Comparison of ENCODE assay signal across 31 mouse cellular contexts in genomic region chr10:78594157-78594556, GRCm38 (mm10). TPM values are rescaled to one million over a fixed set of nuclear protein-coding genes. Genes with fewer than 3 reads are reported as not detected.
DNase-seq lines count a peak whose midpoint lies in the region; ATAC-seq and TF ChIP-seq lines count a peak whose summit lies in the region.
"Had no signal": no experiment of that assay in that cellular context is flagged by ENCODE, and none has a peak within 500 bp of the region (broad histone marks: within the 10 kb centered on the region; RNA-seq: fewer than 3 reads in every experiment).

No protein-coding gene starts in this region.

- intact Hi-C loops in left cerebral cortex, postnatal 36 days (cut with DNase I): no loop called here
- intact Hi-C loops in gastrocnemius, adult 2 months (cut with DNase I): no loop called here

- no peak for TF ChIP-seq CTCF in thymus, adult 2 months (IDR thresholded peaks at IDR 0.05; ENCODE audit: borderline replicate concordance, control insufficient read depth, extremely low read depth, insufficient read depth, low read length, poor library complexity)
- TF ChIP-seq CTCF in gastrocnemius, adult 2 months (IDR thresholded peaks at IDR 0.05): no peak

- no peak for ATAC-seq in kidney, embryonic 16.5 days (ENCODE audit: low FRiP score, low TSS enrichment)
- peak; percentile 38 for ATAC-seq in CD4-positive, CD25-positive, alpha-beta regulatory T cell, adult 4 months
- ATAC-seq: forebrain, embryonic 16.5 days had no signal

- no peak overlapping the region for H3K4me3 ChIP-seq in kidney, embryonic 16.5 days (ENCODE audit: low read length)
- H3K4me3 ChIP-seq in thymus, adult 2 months (ENCODE audit: control insufficient read depth, insufficient read depth, low read length): no peak overlapping the region
- H3K4me3 ChIP-seq in myocyte: no peak overlapping the region
- H3K4me3 ChIP-seq in gastrocnemius, adult 2 months: no peak overlapping the region
- H3K4me3 ChIP-seq: embryonic facial prominence, embryonic 15.5 days; heart, adult 2 months; hindbrain, embryonic 15.5 days; left cerebral cortex, adult 2 months; limb, embryonic 10.5 days; liver, embryonic 15.5 days; neural tube, embryonic 15.5 days had no signal

- H3K4me1 ChIP-seq in kidney, embryonic 16.5 days (ENCODE audit: insufficient read depth, low read length): peaks cover 9% of the 10 kb centered on the region
- peaks cover 45% of the 10 kb centered on the region for H3K4me1 ChIP-seq in thymus, adult 2 months (replicated peaks; ENCODE audit: control insufficient read depth, insufficient read depth, low read length)
- H3K4me1 ChIP-seq: liver, embryonic 15.5 days had no signal

- H3K9me3 ChIP-seq in kidney, embryonic 16.5 days (ENCODE audit: low read length): no peaks in the 10 kb centered on the region
- H3K9me3 ChIP-seq: embryonic facial prominence, embryonic 15.5 days; hindbrain, embryonic 15.5 days; limb, embryonic 10.5 days; liver, embryonic 15.5 days; neural tube, embryonic 15.5 days had no signal

- H3K27ac ChIP-seq in kidney, embryonic 16.5 days (ENCODE audit: low read length): no peak overlapping the region
- peak overlapping the region; percentile 81 for H3K27ac ChIP-seq in thymus, adult 2 months (ENCODE audit: control insufficient read depth, insufficient read depth, low read length)
- no peak overlapping the region for H3K27ac ChIP-seq in gastrocnemius, adult 2 months
- H3K27ac ChIP-seq: embryonic facial prominence, embryonic 15.5 days; heart, adult 2 months; hindbrain, embryonic 15.5 days; left cerebral cortex, adult 2 months; limb, embryonic 10.5 days; liver, embryonic 15.5 days; macrophage; neural tube, embryonic 15.5 days; stomach, postnatal 0 days had no signal

- 67% methylated on average over 6 of the region's 6 CpGs for WGBS in kidney, embryonic 16.5 days
- whole genome bisulfite sequencing in thymus, adult 2 months: 52% methylated on average over 6 of the region's 6 CpGs

- H3K9ac ChIP-seq in kidney, embryonic 16.5 days (replicated peaks; ENCODE audit: low read length): no peak overlapping the region
- H3K9ac ChIP-seq: embryonic facial prominence, embryonic 15.5 days; hindbrain, embryonic 15.5 days; liver, embryonic 15.5 days; neural tube, embryonic 15.5 days had no signal

- no peaks in the 10 kb centered on the region for H3K27me3 ChIP-seq in kidney, embryonic 16.5 days (ENCODE audit: insufficient read depth, low read length)
- no peaks in the 10 kb centered on the region for H3K27me3 ChIP-seq in thymus, adult 2 months (ENCODE audit: control insufficient read depth, insufficient read depth, low read length)
- no peaks in the 10 kb centered on the region for H3K27me3 ChIP-seq in myocyte (ENCODE audit: control insufficient read depth, insufficient read depth, insufficient read length)
- H3K27me3 ChIP-seq: embryonic facial prominence, embryonic 15.5 days had no signal

- no peak for TF ChIP-seq POLR2A in thymus, adult 2 months (IDR thresholded peaks at IDR 0.05; ENCODE audit: control insufficient read depth, extremely low read depth, insufficient read depth, low read length, poor library complexity)
- no peak for TF ChIP-seq POLR2A in myocyte (IDR thresholded peaks at IDR 0.05; ENCODE audit: insufficient read length, low read depth)

- H3K79me2 ChIP-seq in myocyte (ENCODE audit: control insufficient read depth, insufficient read depth): peaks cover 19% of the 10 kb centered on the region

- H3K4me2 ChIP-seq in kidney, embryonic 16.5 days (replicated peaks; ENCODE audit: low read depth, low read length): no peak overlapping the region
- peak overlapping the region; percentile 4 for H3K4me2 ChIP-seq in myocyte (ENCODE audit: low read depth)
- H3K4me2 ChIP-seq: embryonic facial prominence, embryonic 15.5 days; hindbrain, embryonic 15.5 days; liver, embryonic 15.5 days; neural tube, embryonic 15.5 days had no signal

- peak; percentile 42 for DNase-seq in kidney, adult 11 months
- DNase-seq in thymus, adult 2 months: peak; percentile 24
- no peak for DNase-seq in thymus, postnatal 0 days (ENCODE audit: low spot score)
- DNase-seq in left cerebral cortex, postnatal 36 days (ENCODE audit: low spot score in 2 of 2): no peak
- no peak for DNase-seq in gastrocnemius, adult 2 months
- DNase-seq: cerebellum, adult 11 months; cerebellum, adult 9-11 months; gastrocnemius, postnatal 25 days; heart, adult 2 months; heart, postnatal 4 days; liver had no signal

- peaks cover 5% of the 10 kb centered on the region for H3K36me3 ChIP-seq in kidney, embryonic 16.5 days (ENCODE audit: insufficient read depth, low read length)
- H3K36me3 ChIP-seq in thymus, adult 2 months (ENCODE audit: control insufficient read depth, insufficient read depth, low read length): no peaks in the 10 kb centered on the region
- no peaks in the 10 kb centered on the region for H3K36me3 ChIP-seq in myocyte (ENCODE audit: control insufficient read depth, insufficient read depth)
- H3K36me3 ChIP-seq: hindbrain, embryonic 15.5 days; liver, embryonic 15.5 days; neural tube, embryonic 15.5 days had no signal

- H3ac ChIP-seq in myocyte (ENCODE audit: control insufficient read depth, insufficient read length): no peak overlapping the region

TF ChIP-seq in myocyte, 11 proteins besides CTCF, POLR2A, EP300 and RAD21:
- TF ChIP-seq MYOD1 (IDR thresholded peaks at IDR 0.05; ENCODE audit: control insufficient read depth in 1 of 3, insufficient read length in 2 of 3, low read depth in 2 of 3) (peak in 2 of 3 experiments; percentile 66 to 79), MYOG (IDR thresholded peaks at IDR 0.05; ENCODE audit: control insufficient read depth in 1 of 3, insufficient read depth in 1 of 3, insufficient read length in 2 of 3, low read depth in 2 of 3) (peak in 2 of 3 experiments; percentile 27 to 80), TCF12 (IDR thresholded peaks at IDR 0.05; ENCODE audit: insufficient read depth, poor library complexity, severe bottlenecking) (no peak)

RNA-seq across cellular contexts. Expression of gene Syde1, which starts 2.4 kb away (rescaled TPM):
- 18.1 and 20.4 TPM in 2 replicates for polyA plus RNA-seq in kidney, embryonic 16.5 days (2015; fragmentation: Nextera tagmentation; extraction: Ambion mirVana)
- 12.2 and 12.3 TPM in 2 replicates for polyA plus RNA-seq in thymus, adult 2 months (2012; rRNA removed)
- polyA plus RNA-seq in thymus, postnatal 0 days (2015; fragmentation: Nextera tagmentation; extraction: Ambion mirVana): 3.5 TPM in 2 replicates
- 1 to 10 TPM; 1.9 to 2.7 TPM for polyA plus RNA-seq in CD4-positive, CD25-positive, alpha-beta regulatory T cell, adult 4 months (2017; shearing (Covaris generic))
- polyA plus RNA-seq in myocyte (2012; fragmentation: generic; extraction: Trizol): 32.1 TPM
- 1 to 10 TPM; 5.9 to 6.4 TPM for total RNA-seq in left cerebral cortex, postnatal 36 days (2021)
- 1 to 10 TPM; 3.0 to 5.1 TPM for total RNA-seq in gastrocnemius, adult 2 months (2021)

RNA-seq across cellular contexts. Expression of gene Ilvbl, which starts 20.0 kb away (rescaled TPM):
- polyA plus RNA-seq in kidney, embryonic 16.5 days (2015; fragmentation: Nextera tagmentation; extraction: Ambion mirVana): 62.7 and 67.2 TPM in 2 replicates
- 235 and 243 TPM in 2 replicates for polyA plus RNA-seq in thymus, adult 2 months (2012; rRNA removed)
- polyA plus RNA-seq in thymus, postnatal 0 days (2015; fragmentation: Nextera tagmentation; extraction: Ambion mirVana): 300 and 352 TPM in 2 replicates
- 100 to 1,000 TPM in 1 of 2 experiments, 10 to 100 TPM in 1; 64.8 to 130 TPM for polyA plus RNA-seq in CD4-positive, CD25-positive, alpha-beta regulatory T cell, adult 4 months (2017; shearing (Covaris generic))
- 49.6 TPM for polyA plus RNA-seq in myocyte (2012; fragmentation: generic; extraction: Trizol)
- total RNA-seq in left cerebral cortex, postnatal 36 days (2021): 10 to 100 TPM; 30.2 to 33.2 TPM
- 10 to 100 TPM in 1 of 2 experiments, 1 to 10 TPM in 1; 9.0 to 17.9 TPM for total RNA-seq in gastrocnemius, adult 2 months (2021)

RNA-seq across cellular contexts. Expression of gene Olfr1357, which starts 23.7 kb away (rescaled TPM):
- not detected in 2 replicates for polyA plus RNA-seq in kidney, embryonic 16.5 days (2015; fragmentation: Nextera tagmentation; extraction: Ambion mirVana)
- polyA plus RNA-seq in thymus, adult 2 months (2012; rRNA removed): not detected in 2 replicates
- polyA plus RNA-seq in thymus, postnatal 0 days (2015; fragmentation: Nextera tagmentation; extraction: Ambion mirVana): 0.05 and 0.18 TPM in 2 replicates
- polyA plus RNA-seq in CD4-positive, CD25-positive, alpha-beta regulatory T cell, adult 4 months (2017; shearing (Covaris generic)): not detected
- not detected for polyA plus RNA-seq in myocyte (2012; fragmentation: generic; extraction: Trizol)
- total RNA-seq in left cerebral cortex, postnatal 36 days (2021): not detected
- not detected for total RNA-seq in gastrocnemius, adult 2 months (2021)
- total RNA-seq: adrenal gland, adult 18-20 months; adrenal gland, postnatal 36 days; common myeloid progenitor, adult 5-6 weeks; gastrocnemius, postnatal 25 days; heart, adult 2 months; heart, postnatal 4 days; layer of hippocampus, postnatal 10 days; left cerebral cortex, adult 2 months; midbrain, postnatal 0 days had no signal
- polyA plus RNA-seq: forebrain, embryonic 16.5 days; heart, adult 2 months; heart, embryonic 16.5 days; hindbrain, embryonic 15.5 days; large intestine, adult 2 months; limb, embryonic 10.5 days; liver, embryonic 15.5 days; lung, embryonic 16.5 days; macrophage; midbrain, postnatal 0 days; neural tube, embryonic 15.5 days; stomach, postnatal 0 days had no signal

Comparison
In these comparisons a context has a peak if more than half of its experiments do, and no peak if none do; other contexts are left out.
1. DNase-seq: peak in kidney, adult 11 months (single experiment) and thymus, adult 2 months (single experiment); none in thymus, postnatal 0 days (single experiment), left cerebral cortex, postnatal 36 days (0 of 2) and gastrocnemius, adult 2 months (single experiment).